Mouse (Mus musculus) megakaryocyte, embryonic 14.5 days (primary cell): ENCODE results near the gene Olfr1471. TPM values are rescaled to one million over a fixed set of nuclear protein-coding genes. Genes with fewer than 3 reads are reported as not detected.
"Not testable (repeated sequence)": the region's sequence is repeated elsewhere in the genome, so short reads cannot be mapped to it uniquely, and the experiment has no call there.

Experiments
- H3K27me3 ChIP-seq: replicated peaks from 2 replicates; pipeline ENCODE3; 2012; ENCODE audit warnings: inconsistent platforms
- H3K36me3 ChIP-seq: replicated peaks from 2 replicates; pipeline ENCODE3; 2012; ENCODE audit warnings: low read length, inconsistent platforms, mixed read lengths
- H3K4me1 ChIP-seq: 2 replicates; pipeline ENCODE4 v1.6.1; 2012; ENCODE audit warnings: inconsistent platforms
- H3K4me3 ChIP-seq: replicated peaks from 2 replicates; pipeline ENCODE3; 2012; ENCODE audit warnings: moderate library complexity, mild to moderate bottlenecking, inconsistent platforms
- H3K9me3 ChIP-seq: 2 replicates; pipeline ENCODE4 v1.6.1; 2012; ENCODE audit warnings: inconsistent platforms
- FLI1 ChIP-seq: IDR thresholded peaks from 2 replicates; pipeline ENCODE4 v1.6.1; 2012; ENCODE audit warnings: low read length, inconsistent platforms, mixed read lengths
- GATA1 ChIP-seq: IDR thresholded peaks from 3 replicates; pipeline ENCODE4 v1.6.1; 2012; ENCODE audit warnings: mixed read lengths, low read length, inconsistent platforms, borderline replicate concordance
- polyA plus RNA-seq: library from polyadenylated mRNA; stranded (reverse); fragments of >175 nt; gene quantifications from 2 replicates; pipeline ENCODE4 v1.2.3, GENCODE M21; 2012; ENCODE audit warnings: low replicate concordance; ENCODE audit not compliant: insufficient read depth

Olfr1471 gene
- polyA plus RNA-seq = not detected in 2 replicates

DNA sequence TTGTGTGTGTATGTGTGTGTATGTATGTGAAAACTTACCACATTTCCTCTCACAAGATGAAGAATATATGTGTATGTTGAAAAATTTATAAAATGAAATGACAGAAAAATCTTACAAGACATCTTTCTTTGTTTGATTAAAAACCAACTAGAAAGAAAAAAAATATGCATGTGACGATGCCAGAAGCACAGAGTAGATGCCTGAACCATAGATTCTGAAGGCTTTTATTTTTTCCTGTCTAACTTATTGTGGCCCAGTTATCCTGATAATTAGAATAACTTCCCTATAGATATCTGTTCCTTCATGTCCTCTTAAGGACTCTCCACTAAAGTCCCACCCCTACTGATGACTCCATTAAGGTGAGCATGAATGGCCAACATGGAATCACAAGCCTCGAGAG, at the start of gene Olfr1471:
Olfr1471 (plus strand) TSS at position 301 of the 400 bp plus-strand sequence.
- H3K4me1 ChIP-seq, H3K9me3 ChIP-seq, H3K4me3 ChIP-seq, H3K27me3 ChIP-seq, H3K36me3 ChIP-seq: not testable (repeated sequence)

DNA sequence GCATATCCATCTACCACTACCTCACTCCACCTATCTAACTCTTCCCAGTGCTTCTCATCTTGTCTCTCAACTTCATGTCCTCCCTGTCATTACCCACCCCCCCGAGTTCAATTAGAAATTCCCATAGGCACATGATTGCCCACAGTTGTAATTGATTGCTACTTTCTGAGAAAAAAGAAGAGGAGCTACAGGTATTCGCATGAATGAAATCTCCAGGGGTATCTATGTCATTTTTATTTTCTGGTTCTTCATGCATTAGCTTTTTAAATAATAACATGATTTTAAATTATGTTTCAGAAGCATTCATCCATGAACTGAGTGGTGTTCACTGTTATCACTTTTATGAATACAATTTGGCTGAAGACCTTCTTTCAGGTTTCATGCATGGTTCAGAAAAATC, 35.7 kb upstream of the Olfr1471 start, which contains the start of gene Olfr1469:
Olfr1469 (plus strand) TSS at position 301 of the 400 bp plus-strand sequence.
- no peaks in the 10 kb centered on the region for H3K36me3 ChIP-seq
- TF ChIP-seq GATA1 = no peak
- TF ChIP-seq FLI1 = no peak
- H3K9me3 ChIP-seq = peaks cover 4% of the 10 kb centered on the region; the same call in 1 of the 2 replicates
- H3K4me1 ChIP-seq = no peaks in the 10 kb centered on the region
- no peaks in the 10 kb centered on the region for H3K27me3 ChIP-seq
- H3K4me3 ChIP-seq = no peak within 1 kb of the TSS

DNA sequence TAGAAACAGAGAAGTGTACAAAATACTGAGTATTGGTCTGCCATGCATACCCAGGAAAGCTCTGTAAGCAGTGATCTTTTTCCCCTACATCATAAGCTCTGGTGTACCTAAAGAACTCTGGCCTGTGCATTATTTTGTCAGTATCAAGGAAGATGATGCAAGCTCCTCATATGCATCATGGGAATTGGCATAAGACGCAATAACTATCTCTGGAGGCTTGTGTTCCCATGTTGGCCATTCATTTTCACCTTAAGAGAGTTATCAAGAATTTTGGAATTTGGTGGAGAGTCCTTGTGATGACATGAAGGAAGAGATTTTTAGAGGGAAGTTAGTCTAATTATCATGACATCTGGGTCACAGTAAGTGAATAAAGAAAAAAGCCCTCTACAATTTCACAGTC, 12.8 kb downstream of the Olfr1471 start, which contains the start of gene Olfr1472:
Olfr1472 (minus strand) TSS at position 101 of the 400 bp plus-strand sequence.
- no peaks in the 10 kb centered on the region for H3K36me3 ChIP-seq
- H3K4me1 ChIP-seq = no peaks in the 10 kb centered on the region
- H3K4me3 ChIP-seq = no peak within 1 kb of the TSS
- H3K27me3 ChIP-seq = no peaks in the 10 kb centered on the region
- TF ChIP-seq GATA1 (no peak), FLI1 (no peak)
- peaks cover 14% of the 10 kb centered on the region for H3K9me3 ChIP-seq

DNA sequence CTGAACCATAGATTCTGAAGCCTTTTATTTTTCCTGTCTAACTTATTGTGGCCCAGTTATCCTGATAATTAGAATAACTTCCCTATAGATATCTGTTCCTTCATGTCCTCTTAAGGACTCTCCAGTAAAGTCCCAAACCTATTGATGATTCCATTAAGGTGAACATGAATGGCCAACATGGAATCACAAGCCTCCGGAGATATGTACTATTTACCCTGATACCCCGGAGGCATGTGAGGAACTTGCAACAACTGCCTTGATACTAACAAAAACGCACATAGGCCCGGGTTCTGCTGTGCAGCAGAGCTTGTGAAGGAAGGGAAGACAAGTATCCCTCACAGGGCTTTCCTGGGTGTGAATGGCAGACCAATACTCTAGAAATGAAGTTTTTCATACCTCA, 26.1 kb downstream of the Olfr1471 start, which contains the start of gene Olfr1474:
Olfr1474 (plus strand) TSS at position 301 of the 400 bp plus-strand sequence.
- not testable (repeated sequence) for H3K4me1 ChIP-seq, H3K27me3 ChIP-seq, H3K36me3 ChIP-seq, H3K9me3 ChIP-seq, H3K4me3 ChIP-seq

DNA sequence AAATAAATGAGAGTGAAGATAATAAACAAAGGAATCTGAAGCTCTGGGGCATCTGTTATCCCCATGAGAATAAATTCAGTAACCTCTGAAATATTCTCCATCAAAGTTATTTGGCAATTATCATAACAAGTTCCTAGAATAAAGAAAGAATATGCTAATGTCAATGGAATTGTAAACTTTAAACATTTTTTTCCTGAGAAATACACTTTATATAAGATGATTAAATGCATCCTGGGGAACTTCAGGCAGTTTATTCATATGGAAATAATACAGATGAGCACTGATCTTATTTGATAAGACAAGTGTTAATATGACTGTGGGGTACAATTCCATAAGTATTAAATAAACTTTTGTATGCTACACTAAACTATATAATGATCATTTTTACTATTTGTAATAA, 36.9 kb downstream of the Olfr1471 start, which contains the start of gene Olfr1475:
Olfr1475 (minus strand) TSS at position 101 of the 400 bp plus-strand sequence.
- TF ChIP-seq FLI1 = no peak
- TF ChIP-seq GATA1 = no peak

DNA sequence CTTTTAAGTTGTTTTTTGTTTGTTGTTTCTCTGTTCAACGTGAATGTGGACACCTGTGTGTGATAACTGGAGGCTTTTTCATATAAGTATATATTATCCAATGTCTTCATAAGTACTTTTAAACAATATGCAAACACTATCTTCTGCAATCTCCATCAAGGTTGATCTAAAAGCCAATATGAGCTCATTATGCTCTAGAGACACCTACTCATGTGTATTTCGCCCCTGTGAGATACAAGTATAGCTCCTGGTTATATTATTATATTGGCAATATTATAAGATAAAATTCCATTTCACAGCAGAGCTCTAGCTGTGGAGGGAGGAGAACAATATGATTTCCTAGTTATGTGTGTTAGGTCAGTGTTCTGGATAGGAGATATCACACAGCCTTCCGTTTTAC, 57.0 kb downstream of the Olfr1471 start, which contains the start of gene Olfr1477:
Olfr1477 (plus strand) TSS at position 301 of the 400 bp plus-strand sequence.
- peaks cover 4% of the 10 kb centered on the region; the same call in 1 of the 2 replicates for H3K9me3 ChIP-seq
- H3K4me3 ChIP-seq = no peak within 1 kb of the TSS
- H3K27me3 ChIP-seq = no peaks in the 10 kb centered on the region
- no peaks in the 10 kb centered on the region for H3K4me1 ChIP-seq
- TF ChIP-seq FLI1 = no peak
- TF ChIP-seq GATA1 = no peak
- H3K36me3 ChIP-seq = no peaks in the 10 kb centered on the region

More for the DNA sequence above, 36.9 kb downstream of the Olfr1471 start, which contains the start of gene Olfr1475:
- Histone ChIP-seq H3K36me3 (no peaks in the 10 kb centered on the region), H3K4me3 (no peak within 1 kb of the TSS), H3K4me1 (no peaks in the 10 kb centered on the region), H3K9me3 (no peaks in the 10 kb centered on the region), H3K27me3 (no peaks in the 10 kb centered on the region)

Other genes with a start within 250 kb of the Olfr1471 start
- not detected in 2 replicates for gene Olfr1463, start 212.1 kb upstream of the Olfr1471 start, polyA plus RNA-seq
- not detected in 2 replicates for gene Olfr1465, start 127.9 kb upstream of the Olfr1471 start, polyA plus RNA-seq
- gene Olfr1466, start 104.5 kb upstream of the Olfr1471 start, polyA plus RNA-seq = not detected in 2 replicates
- not detected in 2 replicates for gene Olfr1467, start 81.2 kb upstream of the Olfr1471 start, polyA plus RNA-seq
- not detected in 2 replicates for gene Olfr1469, start 35.6 kb upstream of the Olfr1471 start, polyA plus RNA-seq
- gene Olfr1472, start 12.7 kb downstream of the Olfr1471 start, polyA plus RNA-seq = not detected in 2 replicates
- not detected in 2 replicates for gene Olfr1474, start 26.2 kb downstream of the Olfr1471 start, polyA plus RNA-seq
- gene Olfr1475, start 36.8 kb downstream of the Olfr1471 start, polyA plus RNA-seq = not detected in 2 replicates
- not detected in 2 replicates for gene Olfr1477, start 57.1 kb downstream of the Olfr1471 start, polyA plus RNA-seq
- gene Olfr1480, start 84.5 kb downstream of the Olfr1471 start, polyA plus RNA-seq = not detected in 2 replicates
- gene Olfr1484, start 140.1 kb downstream of the Olfr1471 start, polyA plus RNA-seq = not detected in 2 replicates
- gene Olfr1487, start 174.0 kb downstream of the Olfr1471 start, polyA plus RNA-seq = not detected in 2 replicates
- not detected in 2 replicates for gene Olfr1489, start 188.2 kb downstream of the Olfr1471 start, polyA plus RNA-seq
- gene Olfr1490, start 207.7 kb downstream of the Olfr1471 start, polyA plus RNA-seq = not detected in 2 replicates